Mouse (Mus musculus) C2C12 (cell line): ENCODE data around the gene Gm5105.

Experiments
- CEBPB ChIP-seq: IDR thresholded peaks from one replicate; pipeline ENCODE4 v1.6.1; 2011; ENCODE audit warnings: low read depth, mild to moderate bottlenecking, control low read depth, moderate library complexity
- CTCF ChIP-seq: IDR thresholded peaks from one replicate; pipeline ENCODE4 v1.5.1; 2011; ENCODE audit not compliant: control insufficient read depth, insufficient read depth, insufficient read length
- FOSL1 ChIP-seq: IDR thresholded peaks from one replicate; pipeline ENCODE4 v1.8.0; 2011; ENCODE audit warnings: mild to moderate bottlenecking, low read length; ENCODE audit not compliant: poor library complexity, insufficient read depth, severe bottlenecking
- MAX ChIP-seq: IDR thresholded peaks from one replicate; pipeline ENCODE4 v1.6.1; 2011; ENCODE audit warnings: mild to moderate bottlenecking, control low read depth
- MYOD1 ChIP-seq: IDR thresholded peaks from one replicate; pipeline ENCODE4 v1.6.1; 2011; ENCODE audit warnings: low read depth; ENCODE audit not compliant: control insufficient read depth, insufficient read length

GRCm38 (mm10) chr3:138026286-138026685 lies 40.9 kb downstream of the Gm5105 start:
- TF ChIP-seq CEBPB (no peak), CTCF (no peak), MYOD1 (no peak), FOSL1 (no peak), MAX (no peak)
